Mouse (Mus musculus) erythroblast, embryonic 14.5 days (primary cell): Measurements from ENCODE around the gene Fpgs. TPM values are rescaled to one million over a fixed set of nuclear protein-coding genes. Genes with fewer than 3 reads are reported as not detected.

Experiments
- H3K27me3 ChIP-seq: 2 replicates; pipeline ENCODE4 v1.6.1; 2012; ENCODE audit warnings: inconsistent platforms; ENCODE audit not compliant: control insufficient read depth
- H3K36me3 ChIP-seq: 2 replicates; pipeline ENCODE4 v1.6.1; 2012; ENCODE audit warnings: mild to moderate bottlenecking, inconsistent platforms; ENCODE audit not compliant: control insufficient read depth
- H3K4me1 ChIP-seq: 2 replicates; pipeline ENCODE4 v1.6.1; 2012; ENCODE audit warnings: inconsistent platforms; ENCODE audit not compliant: control insufficient read depth
- H3K4me3 ChIP-seq: replicated peaks from 2 replicates; pipeline ENCODE3; 2012; ENCODE audit warnings: moderate library complexity, mild to moderate bottlenecking, inconsistent platforms
- H3K9me3 ChIP-seq: 2 replicates; pipeline ENCODE4 v1.6.1; 2012; ENCODE audit warnings: low read length, inconsistent platforms, mixed read lengths; ENCODE audit not compliant: control insufficient read depth
- GATA1 ChIP-seq: IDR thresholded peaks from 2 replicates; pipeline ENCODE4 v1.6.1; 2012; ENCODE audit warnings: low read length, inconsistent platforms, mixed read lengths
- TAL1 ChIP-seq: IDR thresholded peaks from 3 replicates; pipeline ENCODE4 v1.6.1; 2012; ENCODE audit warnings: low read length, inconsistent platforms, mixed read lengths
- polyA plus RNA-seq: library from polyadenylated mRNA; stranded (reverse); fragments of >175 nt; gene quantifications from 2 replicates; pipeline ENCODE4 v1.2.3, GENCODE M21; 2012

Fpgs gene
- 1.0 and 1.2 TPM in 2 replicates for polyA plus RNA-seq

- Histone ChIP-seq H3K27me3 (no peaks in the 10 kb centered on the region), H3K4me1 (peaks cover 8% of the 10 kb centered on the region), H3K36me3 (peaks cover 75% of the 10 kb centered on the region), H3K4me3 (no peak within 1 kb of the TSS), H3K9me3 (no peaks in the 10 kb centered on the region)
- TF ChIP-seq TAL1 = no peak
- no peak for TF ChIP-seq GATA1
Observed at GRCm38 (mm10) chr2:32704021-32704421, at the start of gene Fpgs. TSS of gene Fpgs (minus strand) at chr2:32704145.

GRCm38 (mm10) chr2:32752181-32752580, 48.2 kb upstream of the Fpgs start:
- H3K27me3 ChIP-seq = no peaks in the 10 kb centered on the region
- no peaks in the 10 kb centered on the region for H3K9me3 ChIP-seq
- TF ChIP-seq TAL1 (no peak), GATA1 (no peak)
- peaks cover 6% of the 10 kb centered on the region for H3K4me1 ChIP-seq
- no peak overlapping the region for H3K4me3 ChIP-seq
- H3K36me3 ChIP-seq = no peaks in the 10 kb centered on the region; the same call in 1 of the 2 replicates

GRCm38 (mm10) chr2:32751665-32752033, 47.7 kb upstream of the Fpgs start:
- no peak for TF ChIP-seq TAL1
- TF ChIP-seq GATA1 = no peak
- Histone ChIP-seq H3K36me3 (no peaks in the 10 kb centered on the region; the same call in 1 of the 2 replicates), H3K27me3 (no peaks in the 10 kb centered on the region), H3K4me3 (no peak overlapping the region), H3K4me1 (peaks cover under 1% of the 10 kb centered on the region), H3K9me3 (no peaks in the 10 kb centered on the region)

GRCm38 (mm10) chr2:32750887-32751664, 47.1 kb upstream of the Fpgs start:
- Histone ChIP-seq H3K4me1 (no peaks in the 10 kb centered on the region), H3K27me3 (no peaks in the 10 kb centered on the region), H3K4me3 (peak overlapping the region; percentile 14), H3K9me3 (no peaks in the 10 kb centered on the region), H3K36me3 (no peaks in the 10 kb centered on the region; the same call in 1 of the 2 replicates)
- TF ChIP-seq TAL1 = no peak

- H3K36me3 ChIP-seq = no peaks in the 10 kb centered on the region; the same call in 1 of the 2 replicates
- H3K27me3 ChIP-seq = no peaks in the 10 kb centered on the region
- TF ChIP-seq TAL1 = no peak
- TF ChIP-seq GATA1 = no peak
- H3K4me1 ChIP-seq = no peaks in the 10 kb centered on the region
- H3K9me3 ChIP-seq = no peaks in the 10 kb centered on the region
- no peak overlapping the region for H3K4me3 ChIP-seq
Observed at GRCm38 (mm10) chr2:32750199-32750598, 46.3 kb upstream of the Fpgs start.

- no peak overlapping the region for H3K4me3 ChIP-seq
- TF ChIP-seq GATA1 (no peak), TAL1 (no peak)
- no peaks in the 10 kb centered on the region for H3K4me1 ChIP-seq
- no peaks in the 10 kb centered on the region for H3K27me3 ChIP-seq
- no peaks in the 10 kb centered on the region for H3K9me3 ChIP-seq
- H3K36me3 ChIP-seq = no peaks in the 10 kb centered on the region
Observed at GRCm38 (mm10) chr2:32749082-32749481, 45.1 kb upstream of the Fpgs start.

GRCm38 (mm10) chr2:32744272-32744982, 40.5 kb upstream of the Fpgs start:
- H3K36me3 ChIP-seq = no peaks in the 10 kb centered on the region
- no peak overlapping the region for H3K4me3 ChIP-seq
- H3K27me3 ChIP-seq = peaks cover 22% of the 10 kb centered on the region
- no peaks in the 10 kb centered on the region for H3K9me3 ChIP-seq
- peaks cover 3% of the 10 kb centered on the region for H3K4me1 ChIP-seq
- no peak for TF ChIP-seq GATA1

GRCm38 (mm10) chr2:32742173-32742531, 38.2 kb upstream of the Fpgs start:
- TF ChIP-seq GATA1 (no peak), TAL1 (no peak)
- Histone ChIP-seq H3K9me3 (no peaks in the 10 kb centered on the region), H3K36me3 (no peaks in the 10 kb centered on the region), H3K27me3 (peaks cover 22% of the 10 kb centered on the region), H3K4me1 (peaks cover 3% of the 10 kb centered on the region), H3K4me3 (no peak overlapping the region)

GRCm38 (mm10) chr2:32741273-32742172, 37.6 kb upstream of the Fpgs start:
- no peaks in the 10 kb centered on the region for H3K36me3 ChIP-seq
- no peak overlapping the region for H3K4me3 ChIP-seq
- TF ChIP-seq TAL1 (no peak), GATA1 (no peak)
- peaks cover 22% of the 10 kb centered on the region for H3K27me3 ChIP-seq
- no peaks in the 10 kb centered on the region for H3K9me3 ChIP-seq
- H3K4me1 ChIP-seq = peaks cover 3% of the 10 kb centered on the region
